Mouse (Mus musculus) embryonic fibroblast, embryonic 13.5 days (primary cell): ENCODE measurements at regions not wholly inside any gene's neighbourhood (a gene's known extent, or its start where the extent isn't known, plus 50 kb on each side); places are given as distances from the start of the nearest gene placed in this dataset.

Source experiments
- CTCF ChIP-seq: IDR thresholded peaks from 2 replicates; pipeline ENCODE4 v1.5.1; 2011; ENCODE audit warnings: mild to moderate bottlenecking, control low read depth, low read length, moderate library complexity, borderline replicate concordance; ENCODE audit not compliant: insufficient read depth
- POLR2A ChIP-seq: IDR thresholded peaks from 2 replicates; pipeline ENCODE4 v1.6.1; 2011; ENCODE audit warnings: low read depth, mild to moderate bottlenecking, control low read depth, low read length, moderate library complexity

- TF ChIP-seq CTCF (no peak), POLR2A (no peak)
Measured at GRCm38 (mm10) chr1:193860767-193861299, 490.7 kb upstream of the Camk1g start.
